Mouse (Mus musculus) kidney, embryonic 15.5 days (tissue): ENCODE measurements around the gene Hspd1. TPM values are rescaled to one million over a fixed set of nuclear protein-coding genes. Genes with fewer than 3 reads are reported as not detected.
A peak's percentile ranks its signal among the peaks of the same experiment; 100 is the strongest.

Source experiments
- ATAC-seq: fragments of 200-750 bp; cut with Nextera tagmentation; replicated peaks from 2 replicates; pipeline ENCODE4 v1.8.0; 2017; ENCODE audit warnings: moderate TSS enrichment; ENCODE audit not compliant: low FRiP score
- H3K27ac ChIP-seq: fragments of 300-500 bp; sonication (generic); 2 replicates; pipeline ENCODE4 v1.5.1; 2015; ENCODE audit warnings: mild to moderate bottlenecking, inconsistent platforms
- H3K27me3 ChIP-seq: fragments of 300-500 bp; sonication (generic); 2 replicates; pipeline ENCODE4 v1.6.1; 2015; ENCODE audit warnings: inconsistent platforms
- H3K36me3 ChIP-seq: fragments of 300-500 bp; sonication (generic); 2 replicates; pipeline ENCODE4 v1.6.1; 2015; ENCODE audit warnings: inconsistent platforms
- H3K4me1 ChIP-seq: fragments of 300-500 bp; sonication (generic); 2 replicates; pipeline ENCODE4 v1.6.1; 2015; ENCODE audit warnings: inconsistent platforms
- H3K4me2 ChIP-seq: fragments of 300-500 bp; sonication (generic); 2 replicates; pipeline ENCODE4 v1.6.1; 2015; ENCODE audit warnings: moderate library complexity, mild to moderate bottlenecking, inconsistent platforms
- H3K4me3 ChIP-seq: fragments of 300-500 bp; sonication (generic); replicated peaks from 2 replicates; pipeline ENCODE4 v1.5.1; 2015; ENCODE audit warnings: mild to moderate bottlenecking, inconsistent platforms
- H3K9ac ChIP-seq: fragments of 300-500 bp; sonication (generic); 2 replicates; pipeline ENCODE4 v1.6.1; 2015; ENCODE audit warnings: mild to moderate bottlenecking, inconsistent platforms
- H3K9me3 ChIP-seq: fragments of 300-500 bp; sonication (generic); replicated peaks from 2 replicates; pipeline ENCODE4 v1.6.1; 2016; ENCODE audit warnings: inconsistent platforms
- WGBS: fragments of 180-500 bp; shearing (Covaris S2); methylation state at CpG from one replicate; pipeline ENCODE4 v1.1.7; 2015; ENCODE audit warnings: mixed read lengths; 5-methylcytosine and 5-hydroxymethylcytosine counted together
- polyA plus RNA-seq: library from polyadenylated mRNA; unstranded; fragments of >200 nt; fragmentation: Nextera tagmentation; extraction: Ambion mirVana; gene quantifications from 2 replicates; pipeline ENCODE4 v1.2.1, GENCODE M21; 2015

Hspd1 gene
- polyA plus RNA-seq, 1 experiment from 2014 or later, result 484 TPM

DNA sequence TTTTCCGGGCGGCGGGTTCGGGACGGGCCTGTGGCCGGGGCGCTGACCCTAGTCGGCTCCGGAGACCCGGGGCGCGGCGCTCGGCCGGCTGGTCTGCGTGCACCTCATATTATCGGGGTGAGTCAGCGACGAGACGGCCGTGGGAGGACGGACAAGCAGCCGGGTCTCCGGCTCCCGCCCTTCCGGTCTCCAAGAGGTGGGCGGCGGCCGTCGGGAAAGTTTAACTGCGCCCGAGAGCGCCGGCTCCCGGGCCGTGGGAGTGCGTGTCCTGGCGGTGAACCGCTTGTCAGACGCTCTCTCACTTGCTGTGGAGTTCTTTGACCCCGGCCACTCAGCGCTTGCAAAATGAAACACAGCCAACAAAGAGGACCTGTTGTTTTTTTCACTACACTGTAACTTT is 35.0 kb downstream of the Hspd1 start:
- Histone ChIP-seq H3K9me3 (no peaks in the 10 kb centered on the region), H3K4me1 (peaks cover 8% of the 10 kb centered on the region), H3K4me2 (peak overlapping the region; percentile 89), H3K4me3 (peak overlapping the region; percentile 91), H3K27me3 (no peaks in the 10 kb centered on the region), H3K36me3 (peaks cover 11% of the 10 kb centered on the region), H3K27ac (peak overlapping the region; percentile 89), H3K9ac (peak overlapping the region; percentile 61)
- peak; percentile 78 for ATAC-seq
- WGBS, result under 1% methylated on average over 42 of the region's 42 CpGs

DNA sequence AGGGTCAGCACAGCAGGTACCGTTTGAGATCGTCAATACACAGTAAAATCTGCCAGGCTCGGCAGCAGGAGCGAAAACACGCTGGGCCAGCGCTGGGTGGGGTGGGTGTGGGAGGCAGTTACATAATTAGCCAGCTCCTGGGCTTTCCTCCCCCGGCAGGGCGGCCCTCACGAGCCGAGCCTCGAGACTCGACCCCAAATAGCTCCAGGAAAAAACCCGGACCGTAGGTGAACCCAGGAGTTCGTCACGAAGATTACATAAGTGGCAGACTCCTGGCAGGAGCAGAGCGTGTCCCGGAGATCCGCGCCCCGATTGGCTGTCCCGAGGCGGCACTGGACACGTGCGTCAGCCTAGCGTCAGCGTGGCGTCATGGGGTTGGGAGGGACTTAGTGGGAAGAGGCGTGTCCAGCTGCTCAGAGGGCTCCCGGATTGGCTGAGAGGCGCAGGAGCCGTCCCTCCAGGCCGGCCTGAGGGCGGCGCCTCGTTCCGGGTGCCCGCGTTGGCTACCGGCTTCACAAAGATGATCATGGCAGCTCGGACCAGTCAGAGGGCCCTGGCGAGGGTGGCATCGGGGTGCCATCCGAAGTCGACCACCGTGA is 35.6 kb downstream of the Hspd1 start, which contains the start of gene Coq10b:
Gene Coq10b, plus strand, starts transcription at position 416 of the 599 bp plus-strand sequence.
- Histone ChIP-seq H3K4me1 (peaks cover 8% of the 10 kb centered on the region), H3K36me3 (peaks cover 11% of the 10 kb centered on the region), H3K27ac (peak within 1 kb of the TSS; percentile 89), H3K9ac (peak within 1 kb of the TSS; percentile 61), H3K4me3 (peak within 1 kb of the TSS; percentile 91), H3K9me3 (no peaks in the 10 kb centered on the region), H3K27me3 (no peaks in the 10 kb centered on the region), H3K4me2 (peak within 1 kb of the TSS; percentile 89)
- ATAC-seq, result peak; percentile 100
- WGBS, result under 1% methylated on average over 46 of the region's 46 CpGs

GRCm38 (mm10) chr1:55051671-55052070 is 36.4 kb downstream of the Hspd1 start:
- Histone ChIP-seq H3K4me3 (peak overlapping the region; percentile 91), H3K36me3 (peaks cover 9% of the 10 kb centered on the region), H3K9ac (no peak overlapping the region), H3K4me2 (peak overlapping the region; percentile 89), H3K27ac (no peak overlapping the region), H3K9me3 (no peaks in the 10 kb centered on the region), H3K27me3 (no peaks in the 10 kb centered on the region), H3K4me1 (peaks cover 8% of the 10 kb centered on the region)
- 75% methylated on average over 3 of the region's 3 CpGs for WGBS
- ATAC-seq, result no peak

DNA sequence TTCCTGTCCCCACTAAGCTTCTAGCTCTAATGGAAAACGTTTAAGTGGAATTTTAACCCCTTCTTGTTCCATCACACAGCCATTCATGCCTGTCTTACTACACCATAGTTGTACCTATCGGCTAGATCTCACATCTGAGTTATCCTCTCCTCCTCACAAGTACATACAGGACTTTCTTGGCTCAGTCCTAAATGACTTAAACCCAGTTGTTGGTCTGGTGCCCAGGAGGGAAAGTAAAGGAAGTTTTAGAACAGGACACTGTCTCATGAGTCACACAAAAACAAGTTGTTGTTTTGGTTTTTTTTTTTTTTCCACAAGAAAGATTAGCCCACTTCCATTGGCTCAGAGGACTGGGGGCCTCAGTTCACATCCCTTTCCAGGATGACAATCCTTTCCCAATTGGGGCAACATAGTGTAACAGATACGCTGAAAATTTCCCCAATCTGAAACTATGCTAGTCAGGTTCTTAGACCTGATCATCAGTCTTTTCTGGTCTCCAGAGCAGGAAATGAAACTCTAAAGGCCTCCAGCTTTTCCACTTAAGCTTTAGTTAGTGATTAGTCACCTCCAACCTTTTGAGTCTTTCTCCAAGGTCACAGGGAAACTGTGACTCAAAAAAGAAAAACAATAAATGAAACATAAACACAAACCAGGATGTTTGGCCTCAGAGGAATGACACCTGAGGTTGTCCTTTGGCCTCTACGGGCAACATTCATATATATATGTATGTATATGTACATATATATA is 39.0 kb downstream of the Hspd1 start:
- no peak overlapping the region for H3K4me3 ChIP-seq
- H3K4me1 ChIP-seq, result peaks cover 8% of the 10 kb centered on the region
- H3K4me2 ChIP-seq, result no peak overlapping the region
- 64% methylated on average over 4 of the region's 4 CpGs for WGBS
- no peaks in the 10 kb centered on the region for H3K9me3 ChIP-seq
- H3K36me3 ChIP-seq, result no peaks in the 10 kb centered on the region
- no peak overlapping the region for H3K27ac ChIP-seq
- ATAC-seq, result no peak
- H3K9ac ChIP-seq, result no peak overlapping the region
- no peaks in the 10 kb centered on the region for H3K27me3 ChIP-seq

- 83% methylated on average over 3 of the region's 3 CpGs for WGBS
- Histone ChIP-seq H3K4me2 (no peak overlapping the region), H3K27ac (no peak overlapping the region), H3K4me3 (no peak overlapping the region), H3K4me1 (no peaks in the 10 kb centered on the region), H3K9ac (no peak overlapping the region), H3K27me3 (no peaks in the 10 kb centered on the region), H3K36me3 (no peaks in the 10 kb centered on the region), H3K9me3 (0 out of 2 replicates have a peak, but pooled peaks cover 4% of the 10 kb centered on the region)
- ATAC-seq, result no peak
Observed at GRCm38 (mm10) chr1:55043164-55043563, 44.9 kb downstream of the Hspd1 start.

DNA sequence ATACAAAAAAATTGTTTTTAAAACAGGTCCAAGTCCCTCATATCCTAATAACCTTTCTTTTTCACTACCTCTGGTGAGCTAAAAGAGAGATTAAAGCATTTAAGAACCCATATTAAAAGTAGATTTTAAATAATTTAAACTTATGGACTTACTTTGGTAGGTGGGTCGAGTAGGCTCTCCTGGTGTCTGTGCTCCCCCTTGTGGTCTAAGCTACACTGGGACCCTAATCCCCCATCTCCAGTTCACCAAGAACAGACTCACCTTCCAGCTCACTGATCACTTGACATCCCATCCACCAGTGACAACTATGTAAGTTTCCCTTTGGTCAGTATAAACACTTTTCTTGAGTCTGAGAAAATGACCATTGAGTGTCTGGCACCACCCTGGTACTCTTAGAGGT is 45.8 kb downstream of the Hspd1 start:
- no peak overlapping the region for H3K4me3 ChIP-seq
- H3K9ac ChIP-seq, result no peak overlapping the region
- H3K27me3 ChIP-seq, result no peaks in the 10 kb centered on the region
- H3K36me3 ChIP-seq, result no peaks in the 10 kb centered on the region
- no peak overlapping the region for H3K27ac ChIP-seq
- 80% methylated on average over 1 of the region's 1 CpGs for WGBS
- no peaks in the 10 kb centered on the region for H3K4me1 ChIP-seq
- 0 out of 2 replicates have a peak, but pooled peaks cover 4% of the 10 kb centered on the region for H3K9me3 ChIP-seq
- no peak for ATAC-seq
- no peak overlapping the region for H3K4me2 ChIP-seq

DNA sequence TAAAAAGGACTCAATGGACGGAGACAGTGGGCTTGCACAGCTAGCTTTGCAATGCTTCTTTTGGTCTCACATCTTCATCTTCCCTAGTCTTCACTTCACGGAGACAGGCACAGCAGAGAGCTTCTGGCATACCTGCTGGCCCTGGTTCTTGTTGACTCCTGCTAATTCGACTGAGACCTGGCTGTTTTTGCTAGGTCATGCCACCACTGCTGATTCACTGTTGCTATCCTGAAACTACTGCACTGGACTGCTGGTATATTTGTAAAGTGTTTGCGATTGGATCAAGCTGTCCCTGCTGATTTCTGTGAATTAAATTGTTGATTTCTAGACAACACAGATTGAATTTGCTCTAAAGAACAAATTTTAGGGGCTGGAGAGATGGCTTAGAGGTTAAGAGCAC is 46.4 kb downstream of the Hspd1 start:
- 94% methylated on average over 4 of the region's 4 CpGs for WGBS
- Histone ChIP-seq H3K27me3 (no peaks in the 10 kb centered on the region), H3K9ac (no peak overlapping the region), H3K4me1 (no peaks in the 10 kb centered on the region), H3K4me2 (no peak overlapping the region), H3K9me3 (0 out of 2 replicates have a peak, but pooled peaks cover 4% of the 10 kb centered on the region), H3K4me3 (no peak overlapping the region), H3K27ac (no peak overlapping the region), H3K36me3 (no peaks in the 10 kb centered on the region)
- no peak for ATAC-seq

- no peaks in the 10 kb centered on the region for H3K4me1 ChIP-seq
- H3K36me3 ChIP-seq, result no peaks in the 10 kb centered on the region
- H3K27ac ChIP-seq, result no peak overlapping the region
- H3K4me3 ChIP-seq, result no peak overlapping the region
- 84% methylated on average over 1 of the region's 1 CpGs for WGBS
- ATAC-seq, result no peak
- H3K27me3 ChIP-seq, result no peaks in the 10 kb centered on the region
- H3K9me3 ChIP-seq, result 0 out of 2 replicates have a peak, but pooled peaks cover 4% of the 10 kb centered on the region
- H3K4me2 ChIP-seq, result no peak overlapping the region
- no peak overlapping the region for H3K9ac ChIP-seq
Observed at GRCm38 (mm10) chr1:55039944-55040343, 48.1 kb downstream of the Hspd1 start.

GRCm38 (mm10) chr1:55031026-55031779 is 56.8 kb downstream of the Hspd1 start:
- Histone ChIP-seq H3K27me3 (no peaks in the 10 kb centered on the region), H3K36me3 (no peaks in the 10 kb centered on the region), H3K9me3 (no peaks in the 10 kb centered on the region), H3K9ac (no peak overlapping the region), H3K4me2 (no peak overlapping the region), H3K4me3 (no peak overlapping the region), H3K27ac (no peak overlapping the region), H3K4me1 (no peaks in the 10 kb centered on the region)
- no peak for ATAC-seq

DNA sequence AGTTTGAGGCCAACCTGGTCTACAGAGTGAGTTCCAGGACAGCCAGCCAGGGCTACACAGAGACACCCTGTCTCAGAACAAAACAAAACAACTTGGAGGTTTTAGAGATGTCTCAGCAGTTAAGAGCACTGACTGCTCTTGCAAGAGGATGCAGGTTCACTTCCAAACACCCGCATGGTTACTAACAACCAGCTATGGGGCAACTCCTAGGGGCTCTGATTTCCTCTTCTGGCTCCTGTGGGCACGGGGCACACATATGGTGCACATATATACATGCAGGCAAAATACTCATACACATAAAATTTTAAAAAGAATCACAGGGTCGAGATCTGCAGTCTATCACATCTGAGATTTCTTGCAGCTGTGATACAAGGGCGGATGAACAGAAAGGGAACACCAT is 58.6 kb downstream of the Hspd1 start:
- no peaks in the 10 kb centered on the region for H3K9me3 ChIP-seq
- peaks cover 8% of the 10 kb centered on the region for H3K4me1 ChIP-seq
- H3K4me2 ChIP-seq, result no peak overlapping the region
- ATAC-seq, result no peak
- 0 out of 2 replicates have a peak, but pooled peaks cover 4% of the 10 kb centered on the region for H3K36me3 ChIP-seq
- H3K27ac ChIP-seq, result no peak overlapping the region
- 83% methylated on average over 4 of the region's 4 CpGs for WGBS
- H3K27me3 ChIP-seq, result no peaks in the 10 kb centered on the region
- H3K4me3 ChIP-seq, result no peak overlapping the region
- no peak overlapping the region for H3K9ac ChIP-seq

DNA sequence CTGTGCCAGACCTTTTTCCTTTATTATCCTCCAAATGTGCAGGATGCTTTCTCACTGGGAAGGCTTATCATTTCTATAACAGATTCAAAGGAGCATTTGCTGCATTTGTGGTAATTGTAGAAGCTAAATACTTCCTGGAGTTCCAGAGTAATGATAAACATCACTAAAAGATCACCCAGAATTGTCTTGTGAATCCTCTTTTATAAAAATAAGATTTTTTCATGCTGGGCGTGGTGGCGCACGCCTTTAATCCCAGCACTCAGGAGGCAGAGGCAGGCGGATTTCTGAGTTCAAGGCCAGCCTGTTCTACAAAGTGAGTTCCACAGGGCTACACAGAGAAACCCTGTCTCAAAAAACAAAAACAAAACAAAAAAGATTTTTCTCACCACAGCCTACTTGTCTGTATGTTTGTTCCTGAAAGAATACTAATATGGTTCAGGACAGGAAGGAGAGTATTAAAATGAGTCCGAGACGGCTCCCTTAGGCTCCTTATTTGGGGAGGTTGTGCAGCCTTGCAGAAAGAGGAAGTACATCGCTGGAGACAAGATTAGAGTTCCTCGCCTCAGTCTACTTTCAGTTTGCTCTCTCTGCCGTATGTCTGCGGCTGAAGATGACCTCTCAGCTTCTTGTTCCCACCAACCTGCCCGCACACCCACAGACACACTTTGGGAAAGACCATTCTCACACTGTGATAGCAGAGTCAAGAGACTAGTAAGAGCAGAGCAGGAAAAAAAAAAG is 59.4 kb downstream of the Hspd1 start:
- H3K27me3 ChIP-seq, result no peaks in the 10 kb centered on the region
- peaks cover 4% of the 10 kb centered on the region; the same call in 1 of the 2 replicates for H3K36me3 ChIP-seq
- H3K4me3 ChIP-seq, result no peak overlapping the region
- no peaks in the 10 kb centered on the region for H3K9me3 ChIP-seq
- 83% methylated on average over 11 of the region's 11 CpGs for WGBS
- peaks cover 8% of the 10 kb centered on the region for H3K4me1 ChIP-seq
- H3K9ac ChIP-seq, result no peak overlapping the region
- no peak overlapping the region for H3K4me2 ChIP-seq
- H3K27ac ChIP-seq, result no peak overlapping the region
- no peak for ATAC-seq
